Mouse (Mus musculus) MEL (cell line): ENCODE data around the gene Traf3ip2. TPM values are rescaled to one million over a fixed set of nuclear protein-coding genes. Genes with fewer than 3 reads are reported as not detected.

Experiments
- DNase-seq: peaks from one replicate; pipeline ENCODE4 v3.0.0; 2011; ENCODE audit warnings: low read depth, low spot score
- H3K27ac ChIP-seq: 2 replicates; pipeline ENCODE4 v1.5.1; 2012; ENCODE audit warnings: low read depth, mild to moderate bottlenecking, control low read depth, low read length, moderate library complexity; ENCODE audit not compliant: control insufficient read depth
- H3K27me3 ChIP-seq, 2 experiments: fragments of 150-350 bp in 1 of 2; sonication (generic) in 1 of 2; 2 replicates each; pipeline ENCODE4 v1.6.1; 2012; ENCODE audit warnings: low read length in 2 of 2, mild to moderate bottlenecking in 2 of 2, improper control_type of control experiment in 1 of 2, moderate library complexity in 1 of 2; ENCODE audit not compliant: insufficient read depth in 2 of 2, control insufficient read depth in 1 of 2
- H3K36me3 ChIP-seq, 2 experiments: 2 replicates each; pipeline ENCODE4 v1.6.1; 2012 to 2014; ENCODE audit warnings: low read length in 2 of 2, improper control_type of control experiment in 1 of 2, inconsistent platforms in 1 of 2, mild to moderate bottlenecking in 1 of 2; ENCODE audit not compliant: insufficient read depth in 2 of 2, control insufficient read depth in 1 of 2
- H3K4me1 ChIP-seq, 2 experiments: fragments of 150-350 bp in 1 of 2; sonication (generic) in 1 of 2; 2 replicates each; pipeline ENCODE4 v1.6.1; 2012; ENCODE audit warnings: low read length in 2 of 2, improper control_type of control experiment in 1 of 2, mild to moderate bottlenecking in 1 of 2; ENCODE audit not compliant: insufficient read depth in 2 of 2, control insufficient read depth in 1 of 2
- H3K4me3 ChIP-seq, 2 experiments: fragments of 150-350 bp in 1 of 2; sonication (generic) in 1 of 2; 2 replicates each; pipeline ENCODE4 v1.5.1; 2012; ENCODE audit warnings: low read depth in 2 of 2, low read length in 2 of 2, mild to moderate bottlenecking in 2 of 2, moderate library complexity in 2 of 2, control low read depth in 1 of 2, improper control_type of control experiment in 1 of 2; ENCODE audit not compliant: control insufficient read depth in 1 of 2, insufficient read depth in 1 of 2
- H3K79me2 ChIP-seq: 2 replicates; pipeline ENCODE4 v1.6.1; 2012; ENCODE audit warnings: mild to moderate bottlenecking, low read length, moderate library complexity; ENCODE audit not compliant: control insufficient read depth, poor library complexity, insufficient read depth
- H3K9ac ChIP-seq: 2 replicates; pipeline ENCODE4 v1.6.1; 2012; ENCODE audit warnings: low read depth, mild to moderate bottlenecking, control low read depth, low read length, moderate library complexity; ENCODE audit not compliant: control insufficient read depth, poor library complexity, severe bottlenecking
- H3K9me3 ChIP-seq: fragments of 150-350 bp; sonication (generic); replicated peaks from 2 replicates; pipeline ENCODE4 v1.6.1; 2012; ENCODE audit warnings: mild to moderate bottlenecking, low read length, improper control_type of control experiment, moderate library complexity; ENCODE audit not compliant: insufficient read depth
- BHLHE40 ChIP-seq: IDR thresholded peaks from 2 replicates; pipeline ENCODE4 v1.6.1; 2012; ENCODE audit warnings: low read depth, mild to moderate bottlenecking, inconsistent platforms, low read length, improper control_type of control experiment, borderline replicate concordance
- E2F4 ChIP-seq: IDR thresholded peaks from 2 replicates; pipeline ENCODE4 v1.6.1; 2011; ENCODE audit warnings: low read depth, low read length, improper control_type of control experiment, borderline replicate concordance
- ELF1 ChIP-seq: IDR thresholded peaks from 2 replicates; pipeline ENCODE4 v1.6.1; 2014; ENCODE audit warnings: low read depth, mild to moderate bottlenecking, inconsistent platforms, low read length, improper control_type of control experiment, moderate library complexity
- EP300 ChIP-seq, 2 experiments: IDR thresholded peaks; 2 replicates each; pipeline ENCODE4 v1.6.1; 2011; ENCODE audit warnings: improper control_type of control experiment in 2 of 2, low read length in 2 of 2, low read depth in 1 of 2, mild to moderate bottlenecking in 1 of 2
- GATA1 ChIP-seq: IDR thresholded peaks from 2 replicates; pipeline ENCODE4 v1.6.1; 2011; ENCODE audit warnings: low read depth, low read length, improper control_type of control experiment
- JUND ChIP-seq: IDR thresholded peaks from 2 replicates; pipeline ENCODE4 v1.6.1; 2011; ENCODE audit warnings: low read depth, mild to moderate bottlenecking, improper control_type of control experiment, low read length
- KAT2A ChIP-seq: conservative IDR thresholded peaks from 2 replicates; pipeline ENCODE4 v1.6.1; 2012; ENCODE audit warnings: low read depth, low read length, improper control_type of control experiment, inconsistent platforms
- MAFK ChIP-seq: IDR thresholded peaks from 2 replicates; pipeline ENCODE4 v1.6.1; 2011; ENCODE audit warnings: low read depth, mild to moderate bottlenecking, low read length, improper control_type of control experiment, borderline replicate concordance
- MAZ ChIP-seq: IDR thresholded peaks from 2 replicates; pipeline ENCODE4 v1.6.1; 2012; ENCODE audit warnings: low read depth, mild to moderate bottlenecking, inconsistent platforms, low read length, improper control_type of control experiment
- MEF2A ChIP-seq: IDR thresholded peaks from 2 replicates; pipeline ENCODE4 v1.6.1; 2014; ENCODE audit warnings: low read depth, mild to moderate bottlenecking, inconsistent platforms, low read length, improper control_type of control experiment; ENCODE audit not compliant: poor library complexity, insufficient replicate concordance, severe bottlenecking; ENCODE audit errors: extremely low read depth
- MYB ChIP-seq: IDR thresholded peaks from 2 replicates; pipeline ENCODE4 v1.6.1; 2011; ENCODE audit warnings: mild to moderate bottlenecking, low read depth, low read length, improper control_type of control experiment
- NELFE ChIP-seq: IDR thresholded peaks from 2 replicates; pipeline ENCODE4 v1.6.1; 2011; ENCODE audit warnings: low read depth, low read length, improper control_type of control experiment
- NRF1 ChIP-seq: IDR thresholded peaks from 2 replicates; pipeline ENCODE4 v1.6.1; 2014; ENCODE audit warnings: low read depth, mild to moderate bottlenecking, inconsistent platforms, low read length, improper control_type of control experiment, moderate library complexity; ENCODE audit not compliant: poor library complexity, insufficient read depth, severe bottlenecking
- POLR2AphosphoS5 ChIP-seq: IDR thresholded peaks from 2 replicates; pipeline ENCODE4 v1.6.1; 2012; ENCODE audit warnings: low read depth, borderline replicate concordance, mild to moderate bottlenecking, inconsistent platforms, low read length, moderate library complexity, mixed read lengths
- RAD21 ChIP-seq: IDR thresholded peaks from 2 replicates; pipeline ENCODE4 v1.6.1; 2011; ENCODE audit warnings: mild to moderate bottlenecking, low read depth, low read length, improper control_type of control experiment
- SMC3 ChIP-seq: IDR thresholded peaks from 2 replicates; pipeline ENCODE4 v1.6.1; 2011; ENCODE audit warnings: low read depth, low read length, improper control_type of control experiment
- TBP ChIP-seq: IDR thresholded peaks from 2 replicates; pipeline ENCODE4 v1.8.0; 2011; ENCODE audit warnings: low read depth, low read length, improper control_type of control experiment
- TCF12 ChIP-seq: IDR thresholded peaks from 2 replicates; pipeline ENCODE4 v1.6.1; 2014; ENCODE audit warnings: low read depth, mild to moderate bottlenecking, inconsistent platforms, low read length, improper control_type of control experiment, moderate library complexity
- UBTF ChIP-seq: IDR thresholded peaks from 2 replicates; pipeline ENCODE4 v1.6.1; 2012; ENCODE audit warnings: low read depth, mild to moderate bottlenecking, inconsistent platforms, low read length, improper control_type of control experiment, moderate library complexity, borderline replicate concordance; ENCODE audit not compliant: insufficient read depth
- USF1 ChIP-seq: IDR thresholded peaks from 2 replicates; pipeline ENCODE4 v1.6.1; 2014; ENCODE audit warnings: low read depth, mild to moderate bottlenecking, inconsistent platforms, low read length, improper control_type of control experiment, moderate library complexity
- ZMIZ1 ChIP-seq: IDR thresholded peaks from 2 replicates; pipeline ENCODE4 v1.6.1; 2012; ENCODE audit warnings: low read depth, mild to moderate bottlenecking, inconsistent platforms, low read length, improper control_type of control experiment, moderate library complexity
- polyA plus RNA-seq, 2 experiments: library from polyadenylated mRNA; stranded (reverse) in 1 of 2; unstranded in 1 of 2; fragments of >175 nt in 1 of 2; fragments of >200 nt in 1 of 2; gene quantifications; 2 replicates each; pipeline versions ENCODE4 v1.2.1 to v1.2.4; 2012; ENCODE audit warnings: low replicate concordance in 2 of 2, low read depth in 1 of 2; ENCODE audit not compliant: insufficient read length in 2 of 2, insufficient read depth in 1 of 2, missing spikeins in 1 of 2
- total RNA-seq: library from RNA; depleted of rRNA; stranded (reverse); fragments of 300-350 nt; gene quantifications from 2 replicates; pipeline ENCODE4 v1.2.3, GENCODE M21; 2012

Traf3ip2 gene
- total and polyA plus RNA-seq, 3 experiments: 1.3 to 3.0 TPM; not detected in 1

DNA sequence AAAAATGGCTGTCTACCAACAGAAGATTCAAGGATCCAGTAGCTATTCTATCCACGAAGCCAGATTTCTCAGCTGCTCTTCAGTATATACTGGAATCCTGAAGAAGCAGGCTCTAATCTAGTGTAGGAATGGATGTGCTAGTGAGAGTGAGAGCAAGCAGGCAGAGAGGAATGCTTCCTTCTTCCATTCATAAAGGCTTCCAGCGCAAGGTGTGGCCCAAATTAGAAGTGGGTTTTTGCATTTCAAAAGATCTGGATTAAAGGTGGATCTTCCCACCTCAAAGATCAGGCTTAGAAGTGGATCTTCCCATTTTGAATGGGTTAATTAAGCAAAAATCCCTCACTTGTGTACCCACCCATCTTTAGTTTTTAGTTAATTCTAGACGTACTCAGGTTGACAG is 37.6 kb downstream of the Traf3ip2 start:
- TF ChIP-seq ZMIZ1 (no peak), MEF2A (no peak), NELFE (no peak), MAFK (no peak), USF1 (no peak), RAD21 (no peak), ELF1 (no peak), UBTF (no peak), MYB (no peak), GATA1 (no peak), MAZ (no peak), KAT2A (no peak), POLR2AphosphoS5 (no peak), JUND (no peak), TCF12 (no peak), TBP (no peak), BHLHE40 (no peak)
- Histone ChIP-seq H3K9me3 (no peaks in the 10 kb centered on the region), H3K4me3 (no peak overlapping the region), H3K79me2 (no peaks in the 10 kb centered on the region), H3K27me3 (no peaks in the 10 kb centered on the region), H3K4me1 (peaks cover 3 to 10% of the 10 kb centered on the region in 2 experiments), H3K9ac (no peak overlapping the region), H3K27ac (no peak overlapping the region), H3K36me3 (peaks cover 0 to 5% of the 10 kb centered on the region in 2 experiments; a peak in 2 of 4 replicates)
- no peak for DNase-seq

DNA sequence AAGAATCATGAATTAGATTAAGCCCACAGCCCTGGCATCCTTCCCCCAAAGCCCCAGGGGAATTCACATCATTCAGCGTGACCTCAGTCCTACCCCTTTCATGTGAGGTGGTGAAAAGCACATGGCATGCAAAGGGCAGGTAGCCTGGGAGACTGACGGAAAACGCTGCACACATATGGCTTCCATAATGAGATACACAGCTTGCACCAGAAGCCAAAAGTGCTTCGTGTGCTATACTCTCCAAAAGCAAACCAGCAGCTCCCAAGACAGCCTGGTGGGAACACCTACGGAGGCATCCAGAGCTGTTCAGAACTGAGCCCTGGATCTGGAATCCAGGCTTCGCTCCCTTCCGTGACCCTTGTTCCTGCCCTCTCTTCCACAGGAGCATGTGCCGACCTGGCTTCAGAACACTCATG is 41.3 kb downstream of the Traf3ip2 start:
- H3K36me3 ChIP-seq: peaks cover 0 to 5% of the 10 kb centered on the region in 2 experiments; a peak in 2 of 4 replicates
- H3K27ac ChIP-seq: no peak overlapping the region
- no peak for TF ChIP-seq EP300 (IDR thresholded peaks at IDR 0.05; ENCODE audit: low read depth in 1 of 2, low read length in 2 of 2)
- TF ChIP-seq UBTF: no peak
- TF ChIP-seq E2F4: no peak
- TF ChIP-seq NRF1: no peak
- TF ChIP-seq TCF12: no peak
- TF ChIP-seq SMC3: no peak
- TF ChIP-seq TBP: no peak
- no peak for TF ChIP-seq MYB
- TF ChIP-seq RAD21: no peak

More for the DNA sequence above, 41.3 kb downstream of the Traf3ip2 start:
- no peak overlapping the region for H3K4me3 ChIP-seq
- H3K79me2 ChIP-seq: no peaks in the 10 kb centered on the region
- DNase-seq: no peak
- H3K9ac ChIP-seq: no peak overlapping the region
- H3K4me1 ChIP-seq: peaks cover 3 to 8% of the 10 kb centered on the region in 2 experiments
- no peaks in the 10 kb centered on the region for H3K9me3 ChIP-seq
- H3K27me3 ChIP-seq: no peaks in the 10 kb centered on the region
